Mouse (Mus musculus) MEL (cell line): ENCODE measurements at regions not wholly inside any gene's neighbourhood (a gene's known extent, or its start where the extent isn't known, plus 50 kb on each side); places are given as distances from the start of the nearest gene placed in this dataset.

ENCODE experiments used
- CTCF ChIP-seq, 3 experiments: IDR thresholded peaks in 2 of 3; conservative IDR thresholded peaks in 1 of 3; 2 replicates each; pipeline ENCODE4 v1.5.1; 2011 to 2012; ENCODE audit warnings: low read length in 3 of 3, low read depth in 2 of 3, mild to moderate bottlenecking in 2 of 3, improper control_type of control experiment in 1 of 3, inconsistent platforms in 1 of 3, mixed read lengths in 1 of 3, moderate library complexity in 1 of 3; ENCODE audit not compliant: control insufficient read depth in 1 of 3, insufficient read depth in 1 of 3, poor library complexity in 1 of 3, severe bottlenecking in 1 of 3
- ETS1 ChIP-seq: IDR thresholded peaks from 2 replicates; pipeline ENCODE4 v1.6.1; 2012; ENCODE audit warnings: low read depth, mild to moderate bottlenecking, inconsistent platforms, low read length, improper control_type of control experiment, moderate library complexity
- HCFC1 ChIP-seq: IDR thresholded peaks from 2 replicates; pipeline ENCODE4 v1.6.1; 2012; ENCODE audit warnings: low read depth, mild to moderate bottlenecking, inconsistent platforms, low read length, improper control_type of control experiment, moderate library complexity
- MAX ChIP-seq: IDR thresholded peaks from 2 replicates; pipeline ENCODE4 v1.6.1; 2011; ENCODE audit warnings: low read length, improper control_type of control experiment
- MAZ ChIP-seq: IDR thresholded peaks from 2 replicates; pipeline ENCODE4 v1.6.1; 2012; ENCODE audit warnings: low read depth, mild to moderate bottlenecking, inconsistent platforms, low read length, improper control_type of control experiment
- POLR2A ChIP-seq, 2 experiments: IDR thresholded peaks; 2 replicates each; pipeline ENCODE4 v1.6.1; 2011 to 2012; ENCODE audit warnings: low read length in 2 of 2, mild to moderate bottlenecking in 2 of 2, control low read depth in 1 of 2, improper control_type of control experiment in 1 of 2, low read depth in 1 of 2, moderate library complexity in 1 of 2; ENCODE audit not compliant: control insufficient read depth in 1 of 2, insufficient read depth in 1 of 2, poor library complexity in 1 of 2
- POLR2AphosphoS2 ChIP-seq: IDR thresholded peaks from 2 replicates; pipeline ENCODE4 v1.6.1; 2011; ENCODE audit warnings: low read length, improper control_type of control experiment
- RAD21 ChIP-seq: IDR thresholded peaks from 2 replicates; pipeline ENCODE4 v1.6.1; 2011; ENCODE audit warnings: mild to moderate bottlenecking, low read depth, low read length, improper control_type of control experiment
- SIN3A ChIP-seq: IDR thresholded peaks from 2 replicates; pipeline ENCODE4 v1.6.1; 2012; ENCODE audit warnings: low read length, improper control_type of control experiment, inconsistent platforms
- USF2 ChIP-seq, 2 experiments: IDR thresholded peaks; 2 replicates each; pipeline ENCODE4 v1.6.1; 2011 to 2012; ENCODE audit warnings: improper control_type of control experiment in 2 of 2, low read length in 2 of 2, borderline replicate concordance in 1 of 2, inconsistent platforms in 1 of 2, low read depth in 1 of 2, mild to moderate bottlenecking in 1 of 2; ENCODE audit not compliant: insufficient read depth in 1 of 2

DNA sequence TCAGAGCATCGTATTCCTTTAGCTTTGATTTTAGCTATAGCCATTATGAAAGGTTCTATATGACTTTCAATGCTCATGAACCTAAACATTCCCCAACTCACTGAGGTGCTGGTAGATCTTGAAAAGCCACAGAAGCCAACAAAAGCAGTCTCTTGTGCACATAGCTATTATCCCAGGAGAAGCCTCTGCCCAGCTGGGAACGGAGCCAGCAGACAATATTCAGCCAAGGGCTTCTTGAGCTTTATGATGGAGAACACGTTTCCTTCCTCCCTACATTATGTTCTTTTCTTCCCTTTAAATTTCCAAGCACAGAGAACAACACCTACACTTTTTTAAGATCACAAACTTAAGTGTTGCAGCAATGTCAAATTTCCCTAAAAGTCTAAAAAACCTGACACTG lies 3321.1 kb upstream of the Gm7489 start:
- no peak for TF ChIP-seq CTCF (IDR thresholded peaks at IDR 0.05 in 2 of 3, conservative IDR thresholded peaks at IDR 0.05 in 1 of 3; ENCODE audit: control insufficient read depth in 1 of 3, insufficient read depth in 1 of 3, low read depth in 2 of 3, low read length in 3 of 3, poor library complexity in 1 of 3, severe bottlenecking in 1 of 3)
- no peak for TF ChIP-seq POLR2A (IDR thresholded peaks at IDR 0.05; ENCODE audit: control insufficient read depth in 1 of 2, insufficient read depth in 1 of 2, low read depth in 1 of 2, low read length in 2 of 2, poor library complexity in 1 of 2)
- TF ChIP-seq RAD21, result no peak
- no peak for TF ChIP-seq MAX
- no peak for TF ChIP-seq POLR2AphosphoS2
- TF ChIP-seq HCFC1, result no peak
- no peak for TF ChIP-seq USF2 (IDR thresholded peaks at IDR 0.05; ENCODE audit: borderline replicate concordance in 1 of 2, insufficient read depth in 1 of 2, low read depth in 1 of 2, low read length in 2 of 2)
- no peak for TF ChIP-seq ETS1
- TF ChIP-seq MAZ, result no peak
- TF ChIP-seq SIN3A, result no peak
